Mouse (Mus musculus) lung, embryonic 14.5 days (tissue): ENCODE results near the gene Fmo2. TPM values are rescaled to one million over a fixed set of nuclear protein-coding genes. Genes with fewer than 3 reads are reported as not detected.

Source experiments
- ATAC-seq: fragments of 200-750 bp; cut with Nextera tagmentation; 2 replicates; pipeline ENCODE4 v1.8.0; 2017; ENCODE audit warnings: mild to moderate bottlenecking, moderate TSS enrichment, moderate library complexity; ENCODE audit not compliant: insufficient read depth
- DNase-seq: peaks from one replicate; pipeline ENCODE4 v3.0.0-alpha.2; 2015
- H3K27ac ChIP-seq: fragments of 300-500 bp; sonication (generic); 2 replicates; pipeline ENCODE4 v1.5.1; 2014; ENCODE audit warnings: low read depth, mild to moderate bottlenecking, moderate library complexity
- H3K27me3 ChIP-seq: fragments of 300-500 bp; sonication (generic); 2 replicates; pipeline ENCODE4 v1.6.1; 2014; ENCODE audit warnings: low read length, control low read depth; ENCODE audit not compliant: insufficient read depth
- H3K36me3 ChIP-seq: fragments of 300-500 bp; sonication (generic); 2 replicates; pipeline ENCODE4 v1.6.1; 2014; ENCODE audit warnings: control low read depth; ENCODE audit not compliant: insufficient read depth
- H3K4me1 ChIP-seq: fragments of 300-500 bp; sonication (generic); 2 replicates; pipeline ENCODE4 v1.6.1; 2014; ENCODE audit warnings: antibody characterized with exemption, control low read depth; ENCODE audit not compliant: insufficient read depth
- H3K4me2 ChIP-seq: fragments of 300-500 bp; sonication (generic); 2 replicates; pipeline ENCODE4 v1.6.1; 2014; ENCODE audit warnings: mild to moderate bottlenecking
- H3K4me3 ChIP-seq: fragments of 300-500 bp; sonication (generic); 2 replicates; pipeline ENCODE4 v1.5.1; 2014; ENCODE audit warnings: low read depth, low read length
- H3K9ac ChIP-seq: fragments of 300-500 bp; sonication (generic); 2 replicates; pipeline ENCODE4 v1.6.1; 2014
- H3K9me3 ChIP-seq: fragments of 300-500 bp; sonication (generic); 2 replicates; pipeline ENCODE4 v1.6.1; 2016; ENCODE audit warnings: low read depth, low read length, control low read depth
- CTCF ChIP-seq: IDR thresholded peaks from 2 replicates; pipeline ENCODE4 v1.5.1; 2016; ENCODE audit warnings: antibody characterized with exemption, low read depth
- WGBS: fragments of 180-500 bp; shearing (Covaris S2); extraction: QIAGEN DNeasy Blood & Tissue Kit; methylation state at CpG from one replicate; pipeline ENCODE4 v1.1.7; 2014; 5-methylcytosine and 5-hydroxymethylcytosine counted together
- polyA plus RNA-seq: library from polyadenylated mRNA; unstranded; fragments of >200 nt; fragmentation: Nextera tagmentation; extraction: Ambion mirVana; gene quantifications from 2 replicates; pipeline ENCODE4 v1.2.1, GENCODE M21; 2014

Gene Fmo2
- polyA plus RNA-seq, 1 experiment from 2014 or later = 3.4 TPM

DNA sequence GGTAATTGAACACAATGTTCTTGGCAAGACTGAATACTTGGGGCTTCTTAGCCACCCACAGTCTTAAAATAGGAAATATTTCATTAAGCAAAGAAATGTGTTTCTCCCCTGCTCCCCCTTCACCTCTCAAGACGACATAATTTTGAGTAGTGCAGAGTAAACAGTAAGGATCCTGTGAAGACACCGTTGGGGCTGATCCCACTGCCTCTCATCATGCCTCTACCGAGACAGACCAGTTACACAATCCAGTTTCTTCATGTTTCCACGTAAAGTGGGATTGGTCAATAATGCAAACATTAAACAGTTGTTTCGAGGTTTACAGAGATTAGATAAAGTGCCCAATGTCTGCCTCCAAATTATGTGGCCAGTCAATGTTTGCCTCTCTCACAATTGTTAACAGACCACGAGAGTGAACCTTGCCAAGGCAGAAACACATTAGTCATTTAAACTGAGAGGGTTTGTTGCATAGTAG, 6.5 kb downstream of the Fmo2 start:
- Histone ChIP-seq H3K4me3 (no peak overlapping the region), H3K4me2 (no peak overlapping the region), H3K27me3 (no peaks in the 10 kb centered on the region), H3K27ac (peak overlapping the region; percentile 54; the same call in 1 of the 2 replicates), H3K9me3 (no peaks in the 10 kb centered on the region), H3K4me1 (peaks cover 7% of the 10 kb centered on the region; the same call in 1 of the 2 replicates), H3K36me3 (no peaks in the 10 kb centered on the region), H3K9ac (no peak overlapping the region)
- peak; percentile 69 for DNase-seq
- ATAC-seq = peak; percentile 65
- 20% methylated on average over 6 of the region's 6 CpGs for WGBS
- no peak for TF ChIP-seq CTCF

DNA sequence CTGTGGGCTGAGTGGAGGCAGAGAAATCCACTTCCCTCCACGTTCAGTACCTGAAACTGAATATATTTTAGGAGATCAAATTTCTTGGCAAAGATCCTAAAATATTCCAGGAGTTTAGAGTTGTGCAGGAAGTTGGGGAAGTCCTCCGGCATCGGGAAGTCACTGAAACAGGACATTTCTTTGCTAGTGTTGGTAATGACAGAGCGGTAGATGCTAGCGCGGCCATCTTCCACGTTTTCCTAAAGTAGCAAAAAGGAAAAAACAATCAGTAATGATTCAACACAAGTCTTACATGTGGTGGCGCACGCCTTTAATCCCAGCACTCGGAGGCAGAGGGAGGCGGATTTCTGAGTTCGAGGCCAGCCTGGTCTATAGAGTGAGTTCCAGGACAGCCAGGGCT, 9.9 kb downstream of the Fmo2 start:
- no peak for TF ChIP-seq CTCF
- 77% methylated on average over 12 of the region's 12 CpGs for WGBS
- ATAC-seq = no peak

DNA sequence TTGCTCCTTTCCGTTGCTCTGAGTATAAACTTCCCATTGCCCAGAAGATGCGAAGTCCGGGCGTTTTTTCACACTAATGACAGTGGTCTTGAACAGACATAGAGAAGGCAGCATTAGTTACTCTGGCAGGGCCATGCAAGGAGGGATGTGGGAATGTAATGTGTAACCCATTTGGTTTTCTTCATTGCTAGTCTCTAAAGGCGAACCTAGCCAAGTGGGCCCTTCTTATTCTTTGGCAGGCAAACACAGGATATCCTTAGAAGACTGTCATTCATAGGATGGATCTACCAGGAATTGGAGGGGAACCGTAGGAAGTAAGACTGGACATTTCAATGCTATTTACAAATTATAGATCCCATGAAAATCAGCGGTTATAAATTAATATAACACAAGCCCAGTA, 10.9 kb downstream of the Fmo2 start:
- Histone ChIP-seq H3K9ac (no peak overlapping the region), H3K36me3 (no peaks in the 10 kb centered on the region), H3K4me1 (peaks cover 7% of the 10 kb centered on the region; the same call in 1 of the 2 replicates), H3K9me3 (no peaks in the 10 kb centered on the region), H3K27me3 (no peaks in the 10 kb centered on the region), H3K4me3 (no peak overlapping the region), H3K27ac (no peak overlapping the region), H3K4me2 (no peak overlapping the region)
- TF ChIP-seq CTCF = no peak
- ATAC-seq = no peak
- no peak for DNase-seq
- WGBS = 85% methylated on average over 7 of the region's 7 CpGs

More for the DNA sequence above, 9.9 kb downstream of the Fmo2 start:
- Histone ChIP-seq H3K27ac (peak overlapping the region; percentile 30; the same call in 1 of the 2 replicates), H3K4me3 (no peak overlapping the region), H3K9ac (no peak overlapping the region), H3K27me3 (no peaks in the 10 kb centered on the region), H3K9me3 (no peaks in the 10 kb centered on the region), H3K4me2 (no peak overlapping the region), H3K36me3 (no peaks in the 10 kb centered on the region), H3K4me1 (peaks cover 7% of the 10 kb centered on the region; the same call in 1 of the 2 replicates)
- no peak for DNase-seq

DNA sequence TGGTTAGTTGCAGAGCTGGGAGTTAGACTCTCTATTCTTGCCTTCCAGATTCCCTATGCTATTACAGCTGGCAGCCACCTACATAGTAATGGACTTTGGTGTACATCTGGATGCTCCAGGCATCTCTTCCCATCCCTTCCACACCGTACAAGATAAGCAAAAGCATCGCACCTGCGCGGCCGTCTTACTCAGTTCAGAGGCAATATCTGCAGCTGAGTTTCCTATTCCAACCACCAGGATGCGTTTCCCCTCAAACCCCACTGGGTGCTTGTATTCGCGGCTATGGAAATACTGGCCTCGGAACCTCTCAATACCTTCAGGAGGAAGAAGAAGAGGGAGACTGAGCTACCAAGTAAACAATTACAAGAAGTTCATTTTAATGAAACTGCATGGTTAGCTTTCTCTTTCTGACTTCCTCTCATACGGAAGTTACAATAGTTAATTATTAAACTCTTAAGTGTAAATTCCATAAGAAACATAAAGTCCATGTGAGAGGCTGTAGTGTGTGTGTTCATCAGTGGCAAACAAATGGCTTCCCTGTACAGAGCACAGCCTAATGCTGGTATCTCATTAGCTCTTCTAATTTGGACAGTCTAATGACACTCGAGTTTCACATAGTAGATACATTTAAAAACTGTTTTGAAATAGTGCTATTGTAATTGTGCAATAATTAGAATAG, 12.2 kb downstream of the Fmo2 start:
- no peaks in the 10 kb centered on the region for H3K36me3 ChIP-seq
- no peak for TF ChIP-seq CTCF
- DNase-seq = no peak
- H3K9ac ChIP-seq = no peak overlapping the region
- H3K9me3 ChIP-seq = no peaks in the 10 kb centered on the region
- H3K4me2 ChIP-seq = no peak overlapping the region
- 78% methylated on average over 11 of the region's 11 CpGs for WGBS
- H3K4me3 ChIP-seq = no peak overlapping the region
- H3K27ac ChIP-seq = no peak overlapping the region
- H3K27me3 ChIP-seq = no peaks in the 10 kb centered on the region
- no peak for ATAC-seq
- H3K4me1 ChIP-seq = no peaks in the 10 kb centered on the region

DNA sequence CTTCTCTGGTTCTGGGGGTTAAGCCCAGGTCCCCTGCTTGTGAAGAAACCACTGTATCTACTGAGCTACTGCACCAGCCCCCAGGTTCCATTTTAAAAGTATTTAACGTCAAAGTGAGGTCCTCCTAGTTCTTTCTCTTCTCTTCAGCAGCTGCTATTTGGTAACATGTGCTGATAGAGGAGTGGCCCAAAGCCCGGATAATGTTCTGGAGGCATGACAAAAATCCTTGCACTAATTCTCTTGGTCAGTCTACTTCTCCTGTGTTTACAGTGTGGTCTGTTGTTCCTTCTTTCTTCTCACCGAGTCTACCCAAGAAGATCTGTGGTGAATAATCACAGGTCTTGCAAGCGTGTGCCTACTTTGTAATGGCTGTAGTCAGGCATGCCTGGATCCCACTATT, 15.8 kb downstream of the Fmo2 start:
- Histone ChIP-seq H3K36me3 (no peaks in the 10 kb centered on the region), H3K27me3 (no peaks in the 10 kb centered on the region), H3K9me3 (no peaks in the 10 kb centered on the region), H3K4me1 (no peaks in the 10 kb centered on the region), H3K27ac (no peak overlapping the region), H3K4me2 (no peak overlapping the region), H3K9ac (no peak overlapping the region), H3K4me3 (no peak overlapping the region)
- no peak for DNase-seq
- no peak for ATAC-seq
- TF ChIP-seq CTCF = no peak
- WGBS = 63% methylated on average over 4 of the region's 4 CpGs

DNA sequence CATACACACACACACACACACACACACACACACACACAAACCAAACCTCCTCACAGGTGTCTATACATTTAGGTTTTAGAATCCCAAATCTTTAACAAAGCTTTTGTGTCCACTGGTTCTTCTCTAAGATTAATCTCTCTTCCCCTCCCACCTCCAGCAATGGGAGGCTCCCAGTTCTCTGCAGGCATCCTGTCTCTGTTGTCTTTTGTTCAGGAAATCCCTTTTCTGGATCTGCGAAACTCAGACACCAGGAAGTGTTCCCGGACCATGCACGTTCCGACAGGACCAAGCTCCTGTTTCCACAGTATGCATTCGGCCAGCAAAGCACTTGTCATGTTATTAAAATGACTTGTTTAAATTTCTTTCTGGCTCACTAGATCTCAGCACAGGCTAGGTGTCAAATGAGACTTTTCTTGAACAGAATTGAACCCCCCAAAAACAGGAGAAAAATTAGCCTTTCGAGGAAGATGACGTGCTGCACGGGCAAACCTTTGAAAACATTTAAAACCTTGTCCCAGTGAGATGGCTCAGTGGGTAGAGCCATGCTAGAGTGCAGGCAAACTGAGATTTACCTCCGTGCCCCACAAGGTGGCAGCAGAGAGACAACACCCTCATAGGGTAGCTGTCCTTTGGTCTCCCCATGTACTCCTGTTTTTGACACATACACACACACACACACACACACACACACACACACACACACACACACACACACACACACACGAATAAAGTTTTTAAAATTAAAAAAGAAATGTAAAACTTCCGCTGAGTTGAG, 18.7 kb downstream of the Fmo2 start:
- H3K4me1 ChIP-seq = no peaks in the 10 kb centered on the region
- H3K36me3 ChIP-seq = no peaks in the 10 kb centered on the region
- ATAC-seq = no peak
- H3K4me2 ChIP-seq = no peak overlapping the region
- H3K9ac ChIP-seq = no peak overlapping the region
- H3K4me3 ChIP-seq = no peak overlapping the region
- TF ChIP-seq CTCF = peak; percentile 69
- 57% methylated on average over 11 of the region's 11 CpGs for WGBS
- no peaks in the 10 kb centered on the region for H3K9me3 ChIP-seq
- H3K27ac ChIP-seq = no peak overlapping the region
- DNase-seq = peak; percentile 68
- H3K27me3 ChIP-seq = no peaks in the 10 kb centered on the region

DNA sequence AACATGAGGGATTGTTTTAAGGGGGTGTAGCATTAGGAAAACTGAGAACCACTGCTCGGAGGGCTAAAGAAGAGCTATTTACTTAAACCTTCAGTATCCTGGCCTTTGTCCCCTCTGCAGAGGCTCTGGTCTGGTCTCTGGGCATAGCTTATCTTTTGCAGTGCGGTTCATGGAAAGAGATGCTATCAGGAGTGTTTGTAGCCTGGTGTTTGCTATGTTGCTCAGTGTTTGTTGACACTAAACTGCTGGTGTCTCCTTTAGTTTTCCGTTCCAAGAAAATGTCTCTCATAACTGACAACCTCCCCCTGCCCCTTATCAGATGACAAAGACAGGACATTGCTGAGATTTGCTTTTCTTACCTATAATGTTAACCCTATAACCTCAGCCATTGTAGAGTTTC, 23.4 kb downstream of the Fmo2 start:
- no peak for ATAC-seq
- no peak overlapping the region for H3K4me3 ChIP-seq
- H3K9me3 ChIP-seq = no peaks in the 10 kb centered on the region
- 38% methylated on average over 3 of the region's 3 CpGs for WGBS
- no peak for TF ChIP-seq CTCF
- H3K4me1 ChIP-seq = peaks cover 7% of the 10 kb centered on the region; the same call in 1 of the 2 replicates
- H3K27me3 ChIP-seq = no peaks in the 10 kb centered on the region
- no peaks in the 10 kb centered on the region for H3K36me3 ChIP-seq
- DNase-seq = no peak
- no peak overlapping the region for H3K9ac ChIP-seq
- H3K4me2 ChIP-seq = no peak overlapping the region
- H3K27ac ChIP-seq = no peak overlapping the region
